Mouse (Mus musculus): ENCODE measurements around the gene M1ap.
A peak's percentile ranks its signal among the peaks of the same experiment; 100 is the strongest.

M1ap gene

DNA sequence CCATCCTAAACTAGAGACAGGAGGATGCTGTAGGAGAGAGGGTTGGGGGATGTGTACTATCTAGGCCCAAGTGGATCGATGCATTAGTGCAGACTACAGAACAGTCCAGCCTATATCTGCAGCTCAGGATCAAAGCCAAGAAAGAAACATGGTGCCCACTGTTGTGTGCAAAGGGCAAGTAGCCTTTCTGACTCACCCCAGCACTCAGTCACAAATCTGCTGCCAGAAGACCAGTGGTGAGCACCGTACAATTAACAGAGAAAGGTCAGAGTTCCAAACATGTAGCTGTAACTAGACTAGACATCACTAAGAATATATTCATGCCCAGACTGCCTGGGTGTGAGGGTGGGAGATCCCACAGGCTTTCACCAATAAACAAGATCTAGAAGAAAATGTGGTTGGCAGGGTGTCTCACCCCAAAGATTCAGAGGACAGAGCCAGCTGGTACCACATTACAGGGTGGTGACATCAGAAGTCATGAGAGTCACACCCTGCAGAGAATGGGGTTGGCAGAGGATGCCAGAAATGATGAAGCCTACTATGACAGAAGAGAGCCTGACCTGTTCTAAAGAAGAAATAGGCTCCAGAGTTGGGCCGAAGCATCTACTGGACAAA, 12.0 kb upstream of the M1ap start:
- no peak for DNase-seq (ENCODE audit: low read depth, low spot score)

- peak; percentile 92 for DNase-seq (ENCODE audit: low read depth, low spot score)
These were observed 7.4 kb upstream of the M1ap start, which contains the start of gene Sema4f for GRCm38 (mm10) chr6:82939167-82939912. TSS of gene Sema4f (minus strand) at chr6:82939769.

DNA sequence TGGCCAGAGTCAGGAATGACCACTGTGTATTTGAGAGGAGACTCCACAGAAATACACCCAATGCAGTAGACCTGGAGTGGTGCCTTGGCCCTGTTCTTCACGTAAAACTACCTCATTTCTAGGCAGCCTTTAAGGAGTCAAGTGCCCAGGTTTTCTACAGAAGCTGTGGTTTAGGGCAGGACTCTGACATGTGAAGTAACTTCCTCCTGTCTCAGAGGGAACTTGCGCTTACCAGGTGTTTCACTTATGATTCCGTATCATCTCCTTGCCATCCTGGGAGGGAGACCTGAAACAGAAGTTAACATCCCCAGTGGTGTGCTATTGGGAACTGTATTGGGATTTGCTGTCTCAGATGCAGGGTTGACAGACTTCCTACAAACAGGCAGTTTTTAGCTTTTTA, 5.9 kb upstream of the M1ap start:
- no peak for DNase-seq (ENCODE audit: low read depth, low spot score)

DNA sequence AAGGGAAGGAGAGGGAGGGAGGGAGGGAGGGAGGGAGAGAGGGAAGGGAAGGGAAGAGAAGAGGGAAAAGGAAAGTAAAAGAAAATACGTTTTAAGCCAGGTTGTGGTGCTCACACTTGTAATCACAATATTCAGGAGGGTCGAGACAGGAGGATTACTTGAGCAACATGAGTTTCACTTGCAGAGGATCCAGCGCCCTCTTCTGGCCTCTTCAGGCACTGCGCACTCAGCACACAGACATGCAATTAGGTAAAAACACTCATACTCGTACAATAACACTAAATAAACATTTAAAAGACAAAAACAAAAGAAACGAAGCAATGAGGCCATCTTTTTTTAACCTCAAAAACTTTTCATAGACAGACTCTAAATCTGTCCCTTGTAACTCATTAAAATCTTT, 952 bp upstream of the M1ap start:
- DNase-seq (ENCODE audit: low read depth, low spot score) = peak; percentile 90

DNA sequence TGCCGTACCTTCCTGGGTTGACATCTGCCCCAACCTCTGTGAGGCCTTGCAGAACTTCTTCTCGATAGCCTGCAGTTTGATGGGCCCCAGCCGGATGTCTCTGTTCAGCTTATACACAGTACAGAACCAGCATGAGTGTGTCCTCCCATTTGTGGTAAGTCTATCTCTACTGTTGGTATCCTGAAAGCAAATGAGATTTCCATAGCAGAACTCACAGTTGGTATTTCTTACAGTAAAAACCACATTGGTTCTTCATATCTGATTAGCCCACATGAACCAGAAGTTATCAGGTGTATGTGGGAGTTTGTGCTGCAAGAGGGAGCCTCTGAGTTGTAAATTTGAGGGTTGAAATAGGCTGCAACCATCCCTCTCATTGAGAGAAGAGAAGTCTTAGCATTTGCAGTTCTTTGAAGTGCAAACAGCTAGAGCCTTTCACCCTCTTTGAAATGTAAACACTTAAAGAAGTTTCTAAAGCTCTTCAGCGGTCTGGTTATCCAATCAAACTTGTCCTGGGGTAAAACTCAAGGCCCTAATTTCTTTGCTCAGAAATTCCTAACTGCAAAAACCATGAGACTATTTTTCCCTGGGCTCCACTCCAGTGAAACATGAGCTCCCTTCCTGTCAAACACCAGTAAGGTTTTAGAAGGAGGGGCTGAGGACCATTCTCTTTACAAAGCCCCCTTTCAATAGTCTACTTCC, 10.0 kb downstream of the M1ap start:
- peak; percentile 51 for DNase-seq (ENCODE audit: low read depth, low spot score)

- DNase-seq (ENCODE audit: low read depth, low spot score) = no peak
These were observed 15.0 kb downstream of the M1ap start for GRCm38 (mm10) chr6:82961664-82962063.

DNA sequence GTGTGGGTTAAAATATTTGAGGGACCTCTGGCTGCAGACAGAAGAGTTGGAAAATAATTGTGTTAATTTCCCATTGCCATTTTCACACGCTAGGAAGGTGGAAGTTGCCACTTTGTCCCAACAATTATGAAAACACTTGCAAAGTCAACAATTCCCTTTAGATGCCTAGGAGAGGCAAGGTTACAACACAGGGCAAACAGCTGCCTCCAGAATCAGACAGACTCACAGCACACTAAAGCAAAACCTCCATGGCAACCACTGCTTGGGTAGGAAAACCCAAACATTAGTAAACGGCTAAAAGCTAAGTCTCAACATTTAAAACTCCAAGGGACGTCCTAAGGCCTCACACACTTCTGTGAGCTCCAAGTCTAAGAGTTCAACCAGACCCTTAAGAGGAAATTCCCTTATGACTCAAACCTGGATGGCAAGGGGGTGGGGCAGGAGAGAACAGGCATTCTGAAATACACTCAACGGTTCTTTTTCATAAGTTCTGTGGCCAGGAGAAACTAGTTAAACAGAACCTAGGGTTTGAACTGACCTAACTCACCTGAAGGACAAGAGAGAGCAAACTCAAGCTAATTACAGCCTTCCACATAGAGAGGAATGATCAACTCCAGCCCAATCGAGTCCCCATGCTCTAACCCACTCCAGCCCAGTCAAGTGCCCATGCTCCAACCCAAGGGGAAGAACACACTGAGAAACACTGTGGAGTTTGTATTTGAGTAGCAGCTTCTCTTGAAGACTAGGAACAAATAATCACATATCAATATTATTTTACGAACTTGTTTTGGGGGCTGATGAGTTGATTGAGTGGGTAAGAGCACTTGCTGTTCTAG, 22.8 kb downstream of the M1ap start:
- no peak for DNase-seq (ENCODE audit: low read depth, low spot score)

DNA sequence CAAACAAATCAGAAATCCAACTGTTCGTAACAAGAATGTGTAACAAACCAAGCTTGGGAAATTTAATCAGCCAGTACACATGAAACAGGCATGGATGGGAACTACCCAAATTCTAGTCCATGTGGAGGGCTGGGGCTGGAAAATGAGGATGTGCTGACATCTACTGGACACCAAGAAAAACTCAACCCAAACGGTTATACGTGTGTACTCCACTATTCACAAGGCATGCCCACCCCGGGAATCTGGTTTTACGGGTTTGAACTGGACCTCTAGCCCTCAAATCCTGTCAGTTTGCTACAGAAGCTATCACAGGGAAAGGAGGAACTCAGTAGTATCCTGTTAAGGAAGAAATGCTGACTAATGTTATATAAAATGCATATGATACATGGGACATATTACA, 24.3 kb downstream of the M1ap start:
- peak; percentile 73 for DNase-seq (ENCODE audit: low read depth, low spot score)

- DNase-seq (ENCODE audit: low read depth, low spot score) = no peak
These were observed 40.8 kb downstream of the M1ap start for GRCm38 (mm10) chr6:82987411-82987971.

DNA sequence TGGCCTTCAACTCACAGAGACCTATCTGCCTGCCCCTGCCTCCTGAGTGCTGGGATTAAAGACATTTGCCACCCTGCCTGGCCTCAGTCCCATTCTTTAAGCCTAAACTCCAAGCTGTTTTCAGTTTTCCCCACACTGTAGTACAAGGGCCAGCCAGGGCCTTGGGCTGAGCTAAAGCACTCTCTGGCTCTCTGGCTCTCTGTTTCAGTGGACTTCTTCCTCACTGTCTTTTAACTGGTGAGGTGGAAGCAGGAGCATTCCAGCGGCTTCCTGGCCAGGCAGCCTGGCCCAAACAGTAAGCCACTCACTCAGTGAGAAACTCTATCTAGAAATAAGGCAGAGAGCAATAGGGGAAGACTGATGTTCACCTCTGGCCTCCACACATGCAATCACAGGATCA, 47.0 kb downstream of the M1ap start:
- DNase-seq (ENCODE audit: low read depth, low spot score) = no peak

DNA sequence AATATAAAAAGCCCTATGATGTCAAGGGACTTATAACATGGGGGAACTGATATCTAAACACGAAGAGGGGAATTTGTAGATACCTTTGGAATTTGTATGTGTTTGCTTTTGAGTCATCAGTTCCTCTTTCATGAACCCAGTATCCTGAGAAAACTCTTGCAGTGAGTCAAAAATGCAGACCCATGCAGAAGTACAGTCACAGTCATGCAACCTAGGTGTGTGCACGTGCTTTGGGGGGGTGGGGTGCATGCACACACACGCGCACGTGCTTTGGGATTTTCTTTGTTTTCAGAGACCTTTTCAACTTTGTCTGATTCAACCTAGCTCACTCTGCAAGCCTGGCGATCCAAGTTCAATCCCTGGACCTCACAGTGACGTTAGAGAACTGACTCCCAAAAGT, 47.7 kb downstream of the M1ap start:
- DNase-seq (ENCODE audit: low read depth, low spot score) = no peak

DNA sequence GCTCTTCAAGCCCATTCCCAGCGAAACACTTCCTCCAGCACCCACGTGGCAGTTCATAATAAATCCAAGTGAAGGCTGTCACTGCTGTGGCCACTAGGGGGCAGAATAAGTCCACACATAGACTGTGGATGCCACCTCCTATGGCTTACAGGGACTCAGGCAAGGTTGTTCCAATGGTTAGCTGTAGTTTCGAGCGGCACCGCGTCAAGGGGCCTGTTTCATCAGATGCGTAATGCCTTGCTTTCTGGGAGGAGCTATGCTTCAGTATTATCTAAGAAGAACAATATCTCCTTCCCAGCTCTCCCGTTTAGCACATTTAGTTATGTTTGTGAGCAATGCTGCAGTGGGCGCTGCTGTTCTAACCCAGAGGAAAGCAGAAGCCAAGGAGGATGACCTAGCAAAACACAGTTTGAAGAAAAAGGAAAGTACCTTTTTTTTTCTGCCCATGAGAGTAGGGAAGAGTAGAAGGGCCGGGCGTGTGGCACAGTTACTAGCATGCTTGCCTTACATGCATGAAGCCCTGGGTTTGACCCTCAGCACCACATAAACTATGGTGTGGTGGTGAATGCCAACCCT, 50.1 kb downstream of the M1ap start:
- peak; percentile 94 for DNase-seq (ENCODE audit: low read depth, low spot score)

DNA sequence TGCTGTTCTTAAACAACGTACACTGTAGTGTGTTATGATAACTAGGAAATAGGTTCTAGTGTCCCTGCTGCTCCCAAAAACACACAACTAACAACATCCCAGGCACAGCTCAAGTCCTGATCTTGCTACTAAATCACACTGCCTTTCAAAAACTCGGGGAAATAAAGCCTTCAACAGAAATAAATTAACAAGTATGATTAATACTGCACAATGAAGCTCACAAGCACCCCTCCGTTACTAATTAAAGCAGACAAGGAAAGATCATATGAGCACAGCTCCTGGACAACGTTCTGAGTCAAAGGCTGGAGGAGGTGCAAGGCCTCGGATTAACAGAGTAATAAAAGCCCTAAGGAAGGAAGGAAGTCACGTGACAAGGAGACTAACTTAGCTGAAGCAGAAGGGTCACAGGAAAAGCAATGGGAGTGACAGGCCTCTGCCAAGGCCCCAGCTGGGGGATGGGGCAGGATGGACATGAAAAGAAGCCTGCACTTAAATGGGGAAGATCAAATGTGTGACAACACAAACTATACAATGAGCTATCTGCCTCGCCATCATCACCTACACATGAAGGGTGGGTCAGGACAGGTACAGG, 50.9 kb downstream of the M1ap start:
- no peak for DNase-seq (ENCODE audit: low read depth, low spot score)

DNA sequence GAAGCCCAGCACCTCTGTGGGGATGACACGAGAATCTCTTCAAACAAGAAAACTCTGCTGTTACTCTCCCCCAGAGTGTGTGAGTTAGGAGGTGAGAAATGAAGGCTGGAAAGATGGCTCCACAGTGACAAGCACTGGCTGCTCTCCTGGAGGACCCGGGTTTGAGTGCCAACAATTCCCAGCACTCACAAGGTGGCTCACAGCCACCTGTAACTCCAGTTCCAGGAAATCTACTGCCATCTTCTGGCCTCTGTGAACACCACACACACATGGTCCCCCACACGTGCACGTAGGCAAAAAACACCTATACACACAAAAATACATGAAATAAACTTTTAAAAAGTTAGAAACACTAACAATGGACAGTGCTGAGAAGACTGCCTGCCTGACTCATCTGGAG, 51.6 kb downstream of the M1ap start:
- peak; percentile 39 for DNase-seq (ENCODE audit: low read depth, low spot score)

DNA sequence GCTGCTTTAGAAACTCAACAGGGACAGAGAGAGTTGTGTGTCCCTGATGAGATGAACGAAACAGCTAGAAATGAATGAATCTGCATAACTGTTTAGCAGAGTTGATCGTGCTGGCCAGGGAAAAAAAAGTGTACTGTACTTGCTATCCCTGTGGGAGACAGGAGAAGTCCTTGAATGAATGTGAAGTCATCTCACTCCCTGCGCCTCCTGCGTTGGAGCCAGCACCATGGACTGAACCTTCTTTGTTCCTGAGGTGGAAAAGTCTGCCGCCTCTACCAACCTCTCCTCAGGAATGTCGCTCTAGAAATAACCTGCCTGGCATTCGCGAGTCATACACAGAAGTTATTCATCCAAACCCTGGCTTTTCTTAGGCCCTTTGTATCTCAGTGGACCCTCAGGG, 53.3 kb downstream of the M1ap start:
- DNase-seq (ENCODE audit: low read depth, low spot score) = no peak

GRCm38 (mm10) chr6:83003082-83003481, 56.4 kb downstream of the M1ap start:
- DNase-seq (ENCODE audit: low read depth, low spot score) = no peak

DNA sequence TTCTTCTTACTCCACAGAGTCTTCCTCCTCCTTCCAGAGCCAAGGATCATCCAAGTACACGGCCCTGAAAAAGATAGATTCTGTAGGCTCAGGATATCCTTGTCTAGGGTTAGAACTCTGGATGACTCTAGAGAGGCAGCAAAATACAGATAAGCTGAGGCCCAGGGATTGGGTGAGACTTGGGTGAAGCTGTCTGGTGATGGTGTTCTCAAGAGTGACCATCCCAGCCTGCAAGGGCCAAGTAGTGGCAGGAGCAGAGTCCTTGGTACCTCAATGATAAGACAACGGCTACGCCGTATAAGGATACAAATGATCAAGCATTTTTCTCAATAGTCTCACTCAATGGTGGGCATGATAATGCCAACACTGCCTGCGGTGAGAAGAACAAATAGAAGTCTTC, 57.1 kb downstream of the M1ap start:
- no peak for DNase-seq (ENCODE audit: low read depth, low spot score)

GRCm38 (mm10) chr6:83004309-83004708, 57.6 kb downstream of the M1ap start:
- no peak for DNase-seq (ENCODE audit: low read depth, low spot score)

- no peak for DNase-seq (ENCODE audit: low read depth, low spot score)
These were observed 58.2 kb downstream of the M1ap start for GRCm38 (mm10) chr6:83004872-83005271.

GRCm38 (mm10) chr6:83005444-83006011, 58.8 kb downstream of the M1ap start:
- no peak for DNase-seq (ENCODE audit: low read depth, low spot score)

- no peak for DNase-seq (ENCODE audit: low read depth, low spot score)
These were observed 59.4 kb downstream of the M1ap start for GRCm38 (mm10) chr6:83006114-83006513.

Data from ZHBTc4 (cell line).